Mouse (Mus musculus) heart, postnatal 0 days (tissue): Measurements from ENCODE around the gene Krt20.

ENCODE experiments used
- CTCF ChIP-seq: IDR thresholded peaks from 2 replicates; pipeline ENCODE4 v1.5.1; 2016; ENCODE audit warnings: antibody characterized with exemption, control low read depth, low read depth
- EP300 ChIP-seq: IDR thresholded peaks from 2 replicates; pipeline ENCODE4 v1.6.1; 2016; ENCODE audit warnings: antibody characterized with exemption, low read depth

- TF ChIP-seq CTCF (no peak), EP300 (no peak)
Measured at GRCm38 (mm10) chr11:99474981-99475380, 37.0 kb upstream of the Krt20 start.
